Mouse (Mus musculus) limb, embryonic 14.5 days (tissue): ENCODE measurements around the gene Rtp4. TPM values are rescaled to one million over a fixed set of nuclear protein-coding genes. Genes with fewer than 3 reads are reported as not detected.

Experiments
- ATAC-seq: fragments of 200-750 bp; cut with Nextera tagmentation; 2 replicates; pipeline ENCODE4 v1.8.0; 2017; ENCODE audit warnings: low read depth, moderate number of reproducible peaks, moderate TSS enrichment; ENCODE audit not compliant: low FRiP score
- DNase-seq: peaks from one replicate; pipeline ENCODE4 v3.0.0-alpha.2; 2015; ENCODE audit warnings: low spot score
- H3K27ac ChIP-seq: fragments of 300-500 bp; sonication (generic); replicated peaks from 2 replicates; pipeline ENCODE4 v1.5.1; 2014; ENCODE audit warnings: low read depth, mild to moderate bottlenecking, low read length, moderate library complexity, mixed read lengths
- H3K27me3 ChIP-seq: fragments of 300-500 bp; sonication (generic); 2 replicates; pipeline ENCODE4 v1.6.1; 2014; ENCODE audit warnings: low read length, mixed read lengths; ENCODE audit not compliant: control insufficient read depth, insufficient read depth
- H3K36me3 ChIP-seq: fragments of 300-500 bp; sonication (generic); 2 replicates; pipeline ENCODE4 v1.6.1; 2014; ENCODE audit warnings: mild to moderate bottlenecking, low read length, moderate library complexity, mixed read lengths; ENCODE audit not compliant: control insufficient read depth, insufficient read depth
- H3K4me1 ChIP-seq: fragments of 300-500 bp; sonication (generic); 2 replicates; pipeline ENCODE4 v1.6.1; 2014; ENCODE audit warnings: antibody characterized with exemption, low read length, mixed read lengths; ENCODE audit not compliant: control insufficient read depth, insufficient read depth
- H3K4me2 ChIP-seq: fragments of 300-500 bp; sonication (generic); replicated peaks from 2 replicates; pipeline ENCODE4 v1.6.1; 2014; ENCODE audit warnings: low read depth, mild to moderate bottlenecking, low read length, moderate library complexity; ENCODE audit not compliant: severe bottlenecking
- H3K4me3 ChIP-seq: fragments of 300-500 bp; sonication (generic); replicated peaks from 2 replicates; pipeline ENCODE4 v1.5.1; 2014; ENCODE audit warnings: low read length
- H3K9ac ChIP-seq: fragments of 300-500 bp; sonication (generic); 2 replicates; pipeline ENCODE4 v1.6.1; 2014; ENCODE audit warnings: mild to moderate bottlenecking, low read depth, low read length, moderate library complexity; ENCODE audit not compliant: severe bottlenecking
- H3K9me3 ChIP-seq: fragments of 300-500 bp; sonication (generic); 2 replicates; pipeline ENCODE4 v1.6.1; 2016; ENCODE audit warnings: low read length; ENCODE audit not compliant: control insufficient read depth
- POLR2A ChIP-seq: fragments of 200-500 bp; IDR thresholded peaks from 2 replicates; pipeline ENCODE4 v1.8.0; 2012; ENCODE audit warnings: inconsistent platforms, mild to moderate bottlenecking, moderate library complexity, borderline replicate concordance; ENCODE audit not compliant: insufficient read depth, insufficient read length; ENCODE audit errors: extremely low read depth
- WGBS: fragments of 180-500 bp; shearing (Covaris S2); extraction: QIAGEN DNeasy Blood & Tissue Kit; methylation state at CpG from one replicate; pipeline ENCODE4 v1.1.7; 2014; 5-methylcytosine and 5-hydroxymethylcytosine counted together
- polyA plus RNA-seq, 2 experiments: library from polyadenylated mRNA; depleted of rRNA in 1 of 2; stranded (reverse) in 1 of 2; unstranded in 1 of 2; fragments of >200 nt; fragmentation: Nextera tagmentation in 1 of 2; extraction: Ambion mirVana in 1 of 2; gene quantifications; 2 replicates each; pipeline versions ENCODE4 v1.2.1 to v1.2.3; 2012 to 2014

The Rtp4 gene
- polyA plus RNA-seq (2012; rRNA removed) (3.7 and 4.2 TPM in 2 replicates), polyA plus RNA-seq (2014; fragmentation: Nextera tagmentation; extraction: Ambion mirVana) (4.3 and 5.7 TPM in 2 replicates)

GRCm38 (mm10) chr16:23520235-23520871, at the start of gene Rtp4, which contains the start of gene Masp1:
Gene Rtp4, plus strand, starts transcription at chr16:23520291.
Gene Masp1, minus strand, starts transcription at chr16:23520815.
- WGBS, result 1% methylated on average over 12 of the region's 12 CpGs

GRCm38 (mm10) chr16:23471551-23471950, 48.5 kb upstream of the Rtp4 start:
- no peak overlapping the region for H3K27ac ChIP-seq
- H3K9ac ChIP-seq, result no peak overlapping the region
- H3K9me3 ChIP-seq, result no peaks in the 10 kb centered on the region
- no peaks in the 10 kb centered on the region for H3K4me1 ChIP-seq
- no peak overlapping the region for H3K4me3 ChIP-seq
- TF ChIP-seq POLR2A, result no peak
- H3K4me2 ChIP-seq, result no peak overlapping the region
- H3K36me3 ChIP-seq, result no peaks in the 10 kb centered on the region
- no peaks in the 10 kb centered on the region for H3K27me3 ChIP-seq
- no peak for ATAC-seq
- 91% methylated on average over 6 of the region's 6 CpGs for WGBS
- no peak for DNase-seq

More at GRCm38 (mm10) chr16:23520235-23520871, at the start of gene Rtp4, which contains the start of gene Masp1:
- no peaks in the 10 kb centered on the region for H3K36me3 ChIP-seq
- peak within 1 kb of the TSS; percentile 29 for H3K4me3 ChIP-seq
- H3K27ac ChIP-seq, result peak within 1 kb of the TSS; percentile 40; the same call in 1 of the 2 replicates
- no peaks in the 10 kb centered on the region for H3K27me3 ChIP-seq
- peaks cover 52% of the 10 kb centered on the region for H3K4me1 ChIP-seq
- H3K4me2 ChIP-seq, result peak within 1 kb of the TSS; percentile 54
- H3K9ac ChIP-seq, result peak within 1 kb of the TSS; percentile 44
- TF ChIP-seq POLR2A, result no peak
- DNase-seq (no peak), ATAC-seq (peak; percentile 50)
- H3K9me3 ChIP-seq, result no peaks in the 10 kb centered on the region

GRCm38 (mm10) chr16:23472046-23472445, 48.0 kb upstream of the Rtp4 start:
- TF ChIP-seq POLR2A, result no peak
- Histone ChIP-seq H3K27ac (no peak overlapping the region), H3K9ac (no peak overlapping the region), H3K36me3 (no peaks in the 10 kb centered on the region), H3K4me1 (no peaks in the 10 kb centered on the region), H3K9me3 (no peaks in the 10 kb centered on the region), H3K27me3 (no peaks in the 10 kb centered on the region), H3K4me3 (no peak overlapping the region), H3K4me2 (no peak overlapping the region)
- DNase-seq, result no peak
- WGBS, result 43% methylated on average over 3 of the region's 3 CpGs
- no peak for ATAC-seq

- Histone ChIP-seq H3K4me2 (no peak overlapping the region), H3K27ac (no peak overlapping the region), H3K9me3 (no peaks in the 10 kb centered on the region), H3K27me3 (no peaks in the 10 kb centered on the region), H3K4me1 (no peaks in the 10 kb centered on the region), H3K36me3 (no peaks in the 10 kb centered on the region), H3K9ac (no peak overlapping the region), H3K4me3 (no peak overlapping the region)
- 78% methylated on average over 4 of the region's 4 CpGs for whole genome bisulfite sequencing
- DNase-seq, result no peak
- no peak for ATAC-seq
- no peak for TF ChIP-seq POLR2A
Measured at GRCm38 (mm10) chr16:23475651-23476050, 44.4 kb upstream of the Rtp4 start.

GRCm38 (mm10) chr16:23476598-23476997, 43.5 kb upstream of the Rtp4 start:
- Histone ChIP-seq H3K27ac (no peak overlapping the region), H3K36me3 (no peaks in the 10 kb centered on the region), H3K4me3 (no peak overlapping the region), H3K27me3 (no peaks in the 10 kb centered on the region), H3K4me2 (no peak overlapping the region), H3K9me3 (no peaks in the 10 kb centered on the region), H3K9ac (no peak overlapping the region), H3K4me1 (no peaks in the 10 kb centered on the region)
- TF ChIP-seq POLR2A, result no peak
- ATAC-seq (no peak), DNase-seq (no peak)
